Mouse (Mus musculus): ENCODE data around the gene Gga1.

DNA sequence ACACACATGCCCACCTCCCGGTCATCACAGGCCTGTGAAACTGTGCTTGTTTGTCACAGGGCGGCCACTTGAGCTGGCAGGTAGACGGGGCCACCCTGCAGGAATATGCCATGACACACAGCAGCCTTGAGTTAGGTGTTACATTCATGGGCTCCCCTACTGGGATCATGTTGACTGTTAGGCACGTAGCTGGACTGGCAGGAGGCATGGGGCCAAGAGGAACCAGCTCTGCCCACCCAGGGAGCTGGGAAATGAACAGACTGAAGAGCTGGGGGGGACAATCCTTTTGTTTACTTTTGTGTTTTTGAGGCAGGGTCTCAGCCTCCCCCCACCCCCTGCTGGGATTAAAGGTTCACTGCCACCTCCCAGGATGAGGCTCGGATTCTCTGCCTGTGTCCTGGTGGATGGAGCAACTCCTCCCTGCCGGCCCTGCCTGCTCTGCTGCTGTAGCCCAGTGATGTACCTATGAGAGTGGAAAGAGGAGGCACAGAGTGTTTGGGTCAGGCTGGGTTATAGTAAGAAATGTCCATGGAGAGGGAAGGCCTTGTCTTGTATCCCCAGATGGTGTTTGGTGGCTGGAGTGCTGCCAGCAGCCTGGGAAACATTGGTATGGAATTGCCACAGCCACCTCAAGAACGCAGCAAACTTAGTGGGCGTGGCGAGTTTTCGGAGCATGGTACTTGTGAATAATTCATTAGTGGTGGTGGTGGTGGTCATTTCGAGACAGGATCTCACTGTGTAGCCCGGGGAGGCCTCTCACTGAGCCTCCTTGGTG is 39.2 kb downstream of the Gga1 start:
- no peak for TF ChIP-seq CTCF (IDR thresholded peaks at IDR 0.05; ENCODE audit: low read depth)
- no peak for TF ChIP-seq EP300 (IDR thresholded peaks at IDR 0.05; ENCODE audit: low read depth)
